Mouse (Mus musculus) spleen, adult 2 months (tissue): ENCODE data around the gene Gpbp1l1. TPM values are rescaled to one million over a fixed set of nuclear protein-coding genes. Genes with fewer than 3 reads are reported as not detected.

Experiments
- DNase-seq, 2 experiments: peaks; one replicate each; pipeline versions ENCODE4 v3.0.0 to v3.0.0-alpha.2; 2012 to 2021; ENCODE audit warnings: low spot score in 2 of 2, low read depth in 1 of 2
- H3K27ac ChIP-seq: fragments of 200-500 bp; 2 replicates; pipeline ENCODE4 v1.5.1; 2012; ENCODE audit warnings: low read length, inconsistent platforms; ENCODE audit not compliant: insufficient read depth
- H3K27me3 ChIP-seq: fragments of 200-500 bp; 2 replicates; pipeline ENCODE4 v1.6.1; 2012; ENCODE audit warnings: mild to moderate bottlenecking, moderate library complexity, low read length, inconsistent platforms; ENCODE audit not compliant: control insufficient read depth, insufficient read depth
- H3K36me3 ChIP-seq: fragments of 200-500 bp; 2 replicates; pipeline ENCODE4 v1.6.1; 2012; ENCODE audit warnings: mild to moderate bottlenecking, low read length, inconsistent platforms; ENCODE audit not compliant: control insufficient read depth, insufficient read depth
- H3K4me1 ChIP-seq: fragments of 200-500 bp; 2 replicates; pipeline ENCODE4 v1.6.1; 2011; ENCODE audit warnings: inconsistent platforms; ENCODE audit not compliant: control insufficient read depth, insufficient read depth, insufficient read length
- H3K4me3 ChIP-seq: fragments of 200-500 bp; 2 replicates; pipeline ENCODE4 v1.5.1; 2011; ENCODE audit warnings: mild to moderate bottlenecking, inconsistent platforms; ENCODE audit not compliant: insufficient read depth, insufficient read length; ENCODE audit errors: extremely low read depth
- CTCF ChIP-seq: fragments of 200-500 bp; IDR thresholded peaks from 2 replicates; pipeline ENCODE4 v1.5.1; 2011; ENCODE audit warnings: mild to moderate bottlenecking, inconsistent platforms; ENCODE audit not compliant: insufficient read depth, insufficient read length, insufficient replicate concordance; ENCODE audit errors: extremely low read depth
- POLR2A ChIP-seq: fragments of 200-500 bp; IDR thresholded peaks from 2 replicates; pipeline ENCODE4 v1.6.1; 2011; ENCODE audit warnings: low read depth, low read length, inconsistent platforms
- WGBS: fragments of 180-500 bp; shearing (Covaris S2); methylation state at CpG from one replicate; pipeline ENCODE4 v1.1.7; 2018; 5-methylcytosine and 5-hydroxymethylcytosine counted together
- polyA plus RNA-seq: library from polyadenylated mRNA; depleted of rRNA; stranded (reverse); fragments of >200 nt; gene quantifications from 2 replicates; pipeline ENCODE4 v1.2.3, GENCODE M21; 2012

Gpbp1l1 gene
- polyA plus RNA-seq, 1 experiment = 26.1 TPM

DNA sequence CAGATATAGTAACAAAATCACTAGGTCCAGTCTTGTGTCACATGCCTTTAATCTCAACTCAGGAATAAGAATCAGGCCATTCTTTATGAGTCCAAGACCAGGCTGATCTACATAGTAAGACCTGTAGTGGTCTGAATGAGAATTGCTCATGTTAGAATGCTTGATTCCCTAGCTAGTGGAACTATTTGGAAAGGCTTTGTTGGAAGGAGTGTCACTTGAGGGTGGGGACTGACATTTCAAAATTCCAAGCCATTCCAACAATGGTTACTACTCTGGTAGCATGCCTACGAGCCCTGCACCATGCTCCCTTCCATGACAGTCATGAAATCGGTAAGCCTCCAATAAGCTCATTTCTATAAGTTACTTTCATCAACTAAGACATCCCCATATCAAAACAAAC, 55.2 kb downstream of the Gpbp1l1 start:
- WGBS = 94% methylated on average over 2 of the region's 2 CpGs
- no peaks in the 10 kb centered on the region for H3K4me1 ChIP-seq
- H3K4me3 ChIP-seq = no peak overlapping the region
- peaks cover 11% of the 10 kb centered on the region for H3K36me3 ChIP-seq
- no peaks in the 10 kb centered on the region for H3K27me3 ChIP-seq
- TF ChIP-seq POLR2A = no peak
- no peak for TF ChIP-seq CTCF
- no peak for DNase-seq
- H3K27ac ChIP-seq = no peak overlapping the region

DNA sequence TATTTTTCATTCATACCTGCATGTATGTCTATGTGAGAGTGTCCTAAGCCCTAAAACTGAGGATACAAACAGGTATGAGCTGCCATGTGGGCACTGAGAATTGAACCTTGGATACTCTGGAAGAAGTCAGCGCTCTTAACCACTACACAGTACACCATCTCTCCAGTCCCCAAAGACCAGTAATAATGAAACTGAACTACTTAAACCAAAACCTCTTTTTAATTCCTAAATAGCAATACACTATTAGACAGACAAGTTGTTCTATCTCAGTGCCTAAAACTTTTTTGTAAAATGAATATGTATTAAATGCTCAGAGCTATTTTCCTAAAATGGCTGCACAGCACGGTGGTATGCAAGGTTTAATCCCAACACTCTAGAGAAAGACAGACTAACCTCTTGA, 57.8 kb downstream of the Gpbp1l1 start:
- TF ChIP-seq POLR2A (no peak), CTCF (no peak)
- no peak for DNase-seq
- Histone ChIP-seq H3K4me1 (no peaks in the 10 kb centered on the region), H3K27ac (no peak overlapping the region), H3K36me3 (peaks cover 11% of the 10 kb centered on the region), H3K27me3 (no peaks in the 10 kb centered on the region), H3K4me3 (no peak overlapping the region)
- 92% methylated on average over 2 of the region's 2 CpGs for WGBS

DNA sequence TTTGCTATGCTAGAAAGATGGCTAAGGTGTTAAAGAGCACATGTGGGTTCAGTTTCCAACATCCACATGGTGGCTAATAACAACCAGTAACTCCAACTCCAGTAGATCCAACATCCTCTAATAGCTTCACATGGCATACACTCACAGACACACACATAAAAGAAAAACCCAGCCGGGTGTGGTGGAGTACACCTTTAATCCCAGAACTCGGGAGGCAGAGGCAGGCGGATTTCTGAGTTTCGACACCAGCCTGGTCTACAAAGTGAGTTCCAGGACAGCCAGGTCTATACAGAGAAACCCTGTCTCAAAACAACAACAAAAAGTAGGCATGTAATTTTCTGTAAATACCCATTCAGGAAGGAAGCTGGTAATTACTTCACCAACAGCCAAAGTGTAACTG, 67.4 kb downstream of the Gpbp1l1 start:
- no peak for DNase-seq
- TF ChIP-seq CTCF (no peak), POLR2A (no peak)
- 95% methylated on average over 4 of the region's 4 CpGs for WGBS

GRCm38 (mm10) chr4:116626658-116627358, 69.3 kb downstream of the Gpbp1l1 start:
- H3K36me3 ChIP-seq = no peaks in the 10 kb centered on the region; the same call in 1 of the 2 replicates
- peak; percentile 66 to 73 for DNase-seq

More for the DNA sequence above, 67.4 kb downstream of the Gpbp1l1 start:
- Histone ChIP-seq H3K4me3 (no peak overlapping the region), H3K27ac (no peak overlapping the region), H3K27me3 (no peaks in the 10 kb centered on the region), H3K36me3 (peaks cover 7% of the 10 kb centered on the region), H3K4me1 (peaks cover 4% of the 10 kb centered on the region; the same call in 1 of the 2 replicates)

GRCm38 (mm10) chr4:116627359-116627716, 69.9 kb downstream of the Gpbp1l1 start:
- WGBS = under 1% methylated on average over 13 of the region's 13 CpGs
- H3K4me1 ChIP-seq = peaks cover 4% of the 10 kb centered on the region; the same call in 1 of the 2 replicates
- TF ChIP-seq POLR2A = peak; percentile 81
- TF ChIP-seq CTCF = no peak
- H3K27me3 ChIP-seq = no peaks in the 10 kb centered on the region
- peak overlapping the region; percentile 99 for H3K4me3 ChIP-seq
- H3K36me3 ChIP-seq = no peaks in the 10 kb centered on the region
- peak; percentile 85 to 89 for DNase-seq
- peak overlapping the region; percentile 91 for H3K27ac ChIP-seq

More at GRCm38 (mm10) chr4:116626658-116627358, 69.3 kb downstream of the Gpbp1l1 start:
- H3K27me3 ChIP-seq = no peaks in the 10 kb centered on the region
- peak overlapping the region; percentile 91 for H3K27ac ChIP-seq
- H3K4me1 ChIP-seq = peaks cover 4% of the 10 kb centered on the region; the same call in 1 of the 2 replicates
- peak overlapping the region; percentile 99 for H3K4me3 ChIP-seq
- WGBS = under 1% methylated on average over 53 of the region's 53 CpGs
- TF ChIP-seq CTCF (no peak), POLR2A (no peak)

DNA sequence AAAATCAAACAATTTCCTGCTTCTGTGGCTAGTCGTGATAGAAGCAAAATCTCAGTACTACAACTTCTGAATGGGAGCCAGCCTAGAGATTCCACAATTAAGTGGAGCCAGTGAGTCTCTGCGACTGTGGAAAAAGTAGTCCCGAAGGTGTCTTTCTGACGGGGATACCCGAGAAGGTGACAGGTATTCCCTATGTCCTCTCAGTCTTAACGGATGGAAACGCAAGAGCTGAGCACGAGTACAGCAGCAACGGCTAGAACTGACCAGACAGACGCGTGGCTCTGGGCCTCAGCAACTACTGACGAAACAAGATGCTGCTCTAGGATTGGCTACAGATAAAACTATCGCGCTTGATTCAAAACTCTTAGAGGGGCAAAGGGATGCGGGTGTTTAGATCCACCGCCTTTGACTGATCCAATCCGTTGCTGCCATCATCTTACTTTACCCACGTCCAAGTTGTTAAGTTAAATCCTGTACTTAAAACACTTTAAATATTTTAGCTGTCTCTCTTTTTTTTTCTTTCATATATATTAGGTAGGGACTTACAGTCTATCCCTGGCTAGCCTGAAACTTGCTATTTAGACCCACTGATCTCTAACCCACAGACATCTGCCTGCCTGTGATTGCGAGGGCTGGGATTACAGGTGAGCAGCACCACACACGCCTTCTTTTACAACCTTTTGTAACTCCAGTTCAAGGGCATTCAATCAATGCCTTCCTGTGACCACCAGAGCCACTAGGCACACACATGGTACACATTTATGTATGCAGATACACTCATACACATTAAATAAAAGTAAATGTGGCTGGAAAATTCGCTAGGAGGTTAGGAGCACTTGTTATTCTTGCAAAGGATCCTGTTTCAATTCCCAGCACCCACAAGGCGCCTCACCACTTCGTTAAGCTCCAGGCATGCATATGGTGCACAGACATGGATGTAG, 70.5 kb downstream of the Gpbp1l1 start, which contains the start of gene Nasp:
Gene Nasp, minus strand, starts transcription at position 220 of the 941 bp plus-strand sequence.
- Histone ChIP-seq H3K36me3 (no peaks in the 10 kb centered on the region), H3K4me3 (peak within 1 kb of the TSS; percentile 99), H3K27me3 (no peaks in the 10 kb centered on the region), H3K27ac (peak within 1 kb of the TSS; percentile 91), H3K4me1 (peaks cover 4% of the 10 kb centered on the region; the same call in 1 of the 2 replicates)
- no peak for TF ChIP-seq POLR2A
- no peak for TF ChIP-seq CTCF
- DNase-seq = peak; percentile 70 to 84
- WGBS = 8% methylated on average over 23 of the region's 23 CpGs
